Mouse (Mus musculus): ENCODE data around the gene Efna5.

Gene Efna5

GRCm38 (mm10) chr17:62592436-62593074 lies 288.6 kb downstream of the Efna5 start:
- DNase-seq, result no peak

GRCm38 (mm10) chr17:62591581-62592435 lies 289.3 kb downstream of the Efna5 start:
- DNase-seq, result no peak

- no peak for DNase-seq
Measured at GRCm38 (mm10) chr17:62590685-62591460, 290.2 kb downstream of the Efna5 start.

GRCm38 (mm10) chr17:62580127-62580526 lies 301.0 kb downstream of the Efna5 start:
- no peak for DNase-seq

GRCm38 (mm10) chr17:62579618-62580017 lies 301.5 kb downstream of the Efna5 start:
- DNase-seq, result no peak

- no peak for DNase-seq
Measured at GRCm38 (mm10) chr17:62574499-62575265, 306.4 kb downstream of the Efna5 start.

GRCm38 (mm10) chr17:62570101-62570500 lies 311.0 kb downstream of the Efna5 start:
- no peak for DNase-seq

GRCm38 (mm10) chr17:62568019-62568418 lies 313.1 kb downstream of the Efna5 start:
- DNase-seq, result no peak

- no peak for DNase-seq
Measured at GRCm38 (mm10) chr17:62565632-62566031, 315.5 kb downstream of the Efna5 start.

GRCm38 (mm10) chr17:62562439-62562838 lies 318.7 kb downstream of the Efna5 start:
- no peak for DNase-seq

GRCm38 (mm10) chr17:62557215-62557614 lies 323.9 kb downstream of the Efna5 start:
- no peak for DNase-seq

Measured in kidney, adult 11 months (tissue).